Mouse (Mus musculus): ENCODE data around the gene Josd2. TPM values are rescaled to one million over a fixed set of nuclear protein-coding genes. Genes with fewer than 3 reads are reported as not detected.

The Josd2 gene
- total RNA-seq, 2 experiments from 2014 or later: 102 to 107 TPM

DNA sequence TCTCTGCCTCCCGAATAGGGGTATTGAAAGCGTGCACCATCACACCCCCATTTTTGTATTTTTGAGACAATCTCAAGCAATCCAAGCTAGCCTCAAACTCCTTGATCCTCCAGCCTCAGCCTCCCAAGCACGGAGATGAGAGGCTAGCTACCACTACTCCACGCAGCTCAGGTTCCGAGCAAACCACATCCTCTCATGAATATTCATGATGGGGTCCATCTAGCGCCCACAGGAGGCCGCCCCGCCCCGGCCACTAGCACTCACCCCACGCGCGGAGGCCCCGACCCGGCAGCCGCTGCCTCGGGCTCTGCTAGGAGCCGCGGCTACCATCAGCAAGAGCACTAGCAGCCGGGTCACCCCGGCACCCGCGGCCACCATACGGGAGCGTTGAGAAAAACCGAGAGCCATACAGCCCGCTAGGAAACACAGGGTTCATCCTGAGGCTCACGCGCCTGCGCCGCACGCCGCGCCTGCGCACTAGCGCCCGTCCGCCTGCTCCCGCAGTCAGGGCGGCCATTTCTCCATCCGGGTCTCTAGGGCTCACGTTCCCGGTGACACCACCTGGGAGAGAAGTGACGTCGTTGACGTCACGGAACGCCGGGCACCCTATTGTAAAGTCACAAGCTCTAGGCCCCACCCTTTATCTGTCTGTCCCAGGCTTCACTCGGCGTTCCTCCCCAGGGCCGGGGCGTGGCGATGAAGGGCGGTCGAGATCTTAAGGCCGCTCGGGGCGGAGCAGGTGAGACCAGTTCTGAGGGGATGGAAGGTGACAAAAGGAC is 28.4 kb downstream of the Josd2 start, which contains the start of the genes Emc10 and Fam71e1:
TSS of gene Emc10 (minus strand) at position 538 of the 779 bp plus-strand sequence.
TSS of gene Fam71e1 (plus strand) at position 590 of the 779 bp plus-strand sequence.
- DNase-seq (ENCODE audit: extremely low spot score in 1 of 2, low spot score in 1 of 2): peak; percentile 96 to 98

DNA sequence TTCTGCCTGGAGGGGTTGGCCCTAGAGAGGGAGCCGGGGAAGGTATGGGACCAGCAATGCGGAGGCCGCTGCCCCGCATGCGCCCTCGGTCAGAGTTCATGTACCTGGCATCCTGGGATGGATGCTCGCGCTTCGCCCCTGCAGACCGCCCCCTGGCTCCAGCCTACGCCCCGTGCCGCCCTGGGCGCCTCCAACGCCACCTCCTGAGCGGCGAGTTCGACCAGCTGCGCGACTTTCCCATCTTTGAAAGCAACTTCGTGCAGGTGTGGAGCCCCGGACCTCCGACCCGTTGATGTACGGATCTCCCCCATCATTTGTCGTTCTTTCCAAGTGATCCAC is 29.0 kb downstream of the Josd2 start:
- DNase-seq (ENCODE audit: extremely low spot score in 1 of 2, low spot score in 1 of 2): no peak

DNA sequence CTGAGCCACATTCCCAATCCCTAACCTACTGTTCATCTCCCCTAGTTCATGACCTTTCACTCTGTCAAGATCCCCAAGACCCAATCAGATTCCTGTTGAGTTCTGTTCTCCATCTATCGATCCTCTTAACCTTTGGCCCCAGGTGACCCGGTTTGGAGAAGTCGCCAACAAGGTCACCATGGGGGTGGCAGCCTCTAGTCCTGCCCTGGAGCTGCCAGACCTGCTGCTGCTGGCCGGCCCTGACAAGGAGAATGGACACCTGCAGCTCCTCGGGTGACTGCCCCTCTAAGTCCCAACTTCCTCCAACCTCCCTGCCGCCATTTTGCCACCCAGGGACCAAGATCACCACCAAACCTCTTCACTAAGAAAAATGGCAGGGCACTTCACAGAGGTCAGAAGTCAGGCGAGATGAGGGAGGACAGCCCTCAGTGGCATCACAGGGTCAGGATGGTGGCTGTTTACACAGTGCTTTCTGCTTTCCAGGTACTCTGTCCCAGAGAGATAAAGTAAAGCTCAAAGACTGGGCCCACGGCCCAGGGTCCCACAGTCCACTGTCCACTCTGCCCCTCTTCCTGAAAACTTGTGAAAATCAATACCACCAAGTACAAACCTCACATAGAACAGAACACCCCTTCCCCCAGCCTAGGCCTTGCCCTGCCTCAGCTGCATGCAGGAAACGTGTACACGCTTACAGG is 29.7 kb downstream of the Josd2 start:
- DNase-seq (ENCODE audit: extremely low spot score in 1 of 2, low spot score in 1 of 2): no peak

DNA sequence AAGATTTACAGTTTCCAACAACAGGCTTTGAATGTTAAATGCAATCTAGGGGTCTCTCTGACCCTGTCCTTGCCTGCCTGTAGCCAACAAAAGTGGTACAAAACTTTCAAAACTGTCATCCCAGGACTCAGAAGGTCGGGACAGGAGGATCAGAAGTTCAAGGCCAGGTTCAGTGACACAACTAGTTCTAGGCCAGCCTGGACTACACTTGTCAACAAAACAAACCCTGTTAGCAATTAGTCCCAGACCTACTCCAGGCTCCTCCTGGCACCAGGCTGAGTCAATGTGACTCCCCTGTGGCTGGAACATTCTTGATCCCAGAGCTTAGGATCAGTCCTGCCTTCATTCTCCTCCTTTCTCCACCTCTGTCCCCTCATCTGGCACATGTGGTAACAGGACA is 31.1 kb downstream of the Josd2 start:
- no peak for DNase-seq (ENCODE audit: extremely low spot score in 1 of 2, low spot score in 1 of 2)

DNA sequence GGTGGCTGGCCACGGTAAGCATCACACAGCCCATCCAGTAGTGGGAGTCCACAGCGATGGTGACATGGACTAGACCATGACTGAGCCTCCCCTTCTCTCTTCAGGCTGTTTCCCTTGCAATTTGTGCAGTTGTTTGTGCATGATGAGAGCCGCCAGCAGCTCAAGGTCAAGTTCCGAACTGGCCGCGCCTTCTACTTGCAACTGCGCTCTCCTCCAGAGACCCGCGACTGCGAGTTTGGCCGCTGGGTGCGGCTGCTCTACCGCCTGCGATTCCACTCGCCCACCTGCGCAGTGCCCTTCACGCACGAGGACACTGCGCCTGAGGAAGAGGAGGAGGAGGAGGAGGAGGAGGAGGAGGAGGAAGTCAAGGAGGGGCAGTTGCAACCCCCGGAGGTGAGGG is 32.3 kb downstream of the Josd2 start:
- DNase-seq (ENCODE audit: extremely low spot score in 1 of 2, low spot score in 1 of 2): no peak

DNA sequence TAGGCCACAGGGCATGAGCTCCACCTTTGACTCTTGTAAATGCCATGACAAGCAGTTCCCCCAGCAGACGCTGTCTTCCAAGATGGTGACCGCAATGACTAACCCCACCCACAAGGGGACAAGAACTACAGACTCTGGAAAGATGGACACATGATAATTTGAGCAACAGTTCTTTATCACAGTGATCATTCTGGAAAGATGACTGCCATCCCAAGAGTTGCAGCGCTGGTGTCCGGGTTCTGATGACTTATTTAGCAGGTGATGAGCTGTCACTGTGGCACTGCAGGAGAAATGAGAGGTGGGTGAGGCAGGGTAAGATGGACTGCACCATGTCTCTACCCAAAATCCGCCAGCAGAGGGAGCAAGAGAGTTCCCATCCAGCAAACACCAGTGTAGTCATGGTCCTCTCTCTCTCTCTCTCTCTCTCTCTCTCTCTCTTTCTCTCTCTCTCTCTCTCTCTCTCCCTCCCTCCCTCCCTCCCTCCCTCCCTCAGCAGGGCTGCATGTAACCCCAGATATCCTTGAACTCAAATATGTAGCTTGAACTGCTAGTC is 33.9 kb downstream of the Josd2 start:
- peak; percentile 73 to 91 for DNase-seq (ENCODE audit: extremely low spot score in 1 of 2, low spot score in 1 of 2)

DNA sequence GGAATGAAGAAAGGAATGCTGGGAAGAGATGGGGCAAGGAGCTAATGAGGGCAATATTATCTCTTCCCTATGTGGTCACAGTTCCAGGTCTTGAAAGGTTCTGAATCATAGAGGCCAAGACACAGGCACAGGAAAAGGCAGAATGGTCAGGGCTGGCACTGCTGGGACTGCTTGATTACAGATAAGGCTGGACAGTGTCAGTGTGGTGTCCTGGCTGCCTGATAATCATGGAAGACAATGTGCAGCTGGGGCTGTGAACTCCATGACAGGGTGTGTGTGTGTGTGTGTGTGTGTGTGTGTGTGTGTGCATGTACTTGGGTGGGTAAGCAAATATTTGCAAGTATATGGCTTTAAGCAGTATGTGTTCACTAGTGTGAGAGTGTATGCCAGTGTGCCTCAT is 39.7 kb downstream of the Josd2 start:
- no peak for DNase-seq (ENCODE audit: extremely low spot score in 1 of 2, low spot score in 1 of 2)

DNA sequence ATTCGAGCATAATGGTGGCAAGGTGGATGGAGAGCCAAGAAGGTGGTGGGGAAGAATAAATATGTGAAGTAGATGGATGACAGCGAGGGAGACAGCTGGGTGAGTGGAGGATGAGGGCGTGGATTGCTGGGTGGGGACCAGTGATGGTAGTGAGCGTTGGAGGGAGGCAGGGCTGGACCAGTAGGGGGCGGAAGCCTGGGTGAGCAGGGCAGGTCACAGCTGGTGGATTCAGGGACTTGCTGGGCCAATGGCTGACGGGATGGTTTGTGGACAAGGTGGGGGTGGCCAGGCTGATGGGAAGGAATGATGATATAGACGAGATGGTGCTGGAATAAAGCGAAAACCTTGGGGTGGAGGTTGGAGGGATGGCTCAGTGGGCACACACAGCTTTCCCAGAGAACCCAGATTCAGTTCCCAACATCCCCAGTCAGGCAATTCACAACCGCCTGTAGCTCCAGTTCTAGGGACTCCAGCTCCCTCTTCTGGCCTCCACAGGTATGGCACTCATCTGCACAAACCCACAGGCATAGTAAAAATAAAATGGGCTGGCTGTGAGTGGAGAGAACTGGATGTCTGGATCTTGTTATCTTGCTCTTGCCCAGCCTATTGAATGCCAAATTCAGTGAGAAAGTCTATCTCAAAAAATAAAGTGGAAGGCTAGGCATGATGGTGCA is 51.6 kb downstream of the Josd2 start:
- DNase-seq (ENCODE audit: extremely low spot score in 1 of 2, low spot score in 1 of 2): no peak

DNA sequence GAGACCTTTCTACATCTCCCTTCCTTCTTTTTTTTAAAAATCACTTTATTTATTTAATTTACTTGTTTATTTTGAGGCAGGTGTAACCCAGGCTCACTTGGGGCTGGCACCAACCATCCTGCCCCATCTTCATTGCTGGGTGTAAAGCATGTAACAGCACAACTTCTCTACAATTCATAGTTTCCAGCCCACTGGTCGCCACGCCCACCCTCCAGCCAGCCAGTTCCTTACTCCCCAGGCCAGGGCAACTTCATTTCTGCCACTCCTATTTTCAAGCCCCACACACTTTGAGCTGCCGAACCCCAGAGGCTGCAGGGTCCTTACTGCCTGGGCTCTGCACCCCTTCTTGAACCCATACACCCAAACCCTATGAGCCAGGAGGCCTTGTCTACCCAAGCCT is 53.2 kb downstream of the Josd2 start:
- no peak for DNase-seq (ENCODE audit: extremely low spot score in 1 of 2, low spot score in 1 of 2)

Small RNAs within 50 kb of the gene (microRNA-seq; reads per million reads assigned to microRNA genes)
- 8.1 to 10.0 reads per million in 2 experiments for gene Mir7052

Other genes with a start within 250 kb of the Josd2 start
- not detected for gene Klk1, start 242.6 kb upstream of the Josd2 start, total RNA-seq (2021)
- gene Gm36864, start 231.8 kb upstream of the Josd2 start, total RNA-seq (2021): not detected
- gene 1700028J19Rik, start 221.3 kb upstream of the Josd2 start, total RNA-seq (2021): 1 to 10 TPM; 1.1 to 1.3 TPM
- 10 to 100 TPM; 75.3 to 94.3 TPM for gene 2410002F23Rik, start 221.3 kb upstream of the Josd2 start, total RNA-seq (2021)
- not detected for gene Acp4, start 210.6 kb upstream of the Josd2 start, total RNA-seq (2021)
- not detected for gene Gm15517, start 206.5 kb upstream of the Josd2 start, total RNA-seq (2021)
- 1 to 10 TPM; 3.1 to 3.5 TPM for gene Clec11a, start 161.1 kb upstream of the Josd2 start, total RNA-seq (2021)
- 100 to 1,000 TPM; 502 to 670 TPM for gene Shank1, start 157.7 kb upstream of the Josd2 start, total RNA-seq (2021)
- 10 to 100 TPM; 91.3 to 92.1 TPM for gene Syt3, start 83.9 kb upstream of the Josd2 start, total RNA-seq (2021)
- 1 to 10 TPM; 3.8 to 4.1 TPM for gene 1700008O03Rik, start 82.2 kb upstream of the Josd2 start, total RNA-seq (2021)
- gene Lrrc4b, start 39.0 kb upstream of the Josd2 start, total RNA-seq (2021): 100 to 1,000 TPM; 322 to 333 TPM
- 10 to 100 TPM; 10.9 to 13.2 TPM for gene Aspdh, start 2.6 kb upstream of the Josd2 start, total RNA-seq (2021)
- gene Emc10, start 28.5 kb downstream of the Josd2 start, total RNA-seq (2021): 100 to 1,000 TPM; 207 to 212 TPM
- gene Fam71e1, start 28.6 kb downstream of the Josd2 start, total RNA-seq (2021): 10 to 100 TPM; 18.6 to 22.8 TPM
- gene Mybpc2, start 56.7 kb downstream of the Josd2 start, total RNA-seq (2021): not detected
- under 1 TPM; 0.12 TPM for gene Spib, start 64.1 kb downstream of the Josd2 start, total RNA-seq (2021)
- gene Pold1, start 80.9 kb downstream of the Josd2 start, total RNA-seq (2021): 1 to 10 TPM; 7.3 to 8.9 TPM
- 10 to 100 TPM; 60.6 to 66.3 TPM for gene Nr1h2, start 86.0 kb downstream of the Josd2 start, total RNA-seq (2021)
- gene Napsa, start 104.4 kb downstream of the Josd2 start, total RNA-seq (2021): not detected
- 100 to 1,000 TPM; 167 to 190 TPM for gene Kcnc3, start 122.7 kb downstream of the Josd2 start, total RNA-seq (2021)
- 10 to 100 TPM; 25.0 to 31.0 TPM for gene Myh14, start 202.9 kb downstream of the Josd2 start, total RNA-seq (2021)
- not detected for gene Izumo2, start 240.8 kb downstream of the Josd2 start, total RNA-seq (2021)